Mouse (Mus musculus) neural tube, embryonic 14.5 days (tissue): Measurements from ENCODE around the gene Slc37a1. TPM values are rescaled to one million over a fixed set of nuclear protein-coding genes. Genes with fewer than 3 reads are reported as not detected.

ENCODE experiments used
- ATAC-seq: fragments of 200-750 bp; cut with Nextera tagmentation; 2 replicates; pipeline ENCODE4 v1.8.0; 2017; ENCODE audit warnings: low read depth, mild to moderate bottlenecking, moderate TSS enrichment, moderate library complexity
- H3K27ac ChIP-seq: fragments of 300-500 bp; sonication (generic); 2 replicates; pipeline ENCODE4 v1.5.1; 2014; ENCODE audit warnings: low read depth, mild to moderate bottlenecking, control low read depth, low read length, moderate library complexity, mixed read lengths
- H3K27me3 ChIP-seq: fragments of 300-500 bp; sonication (generic); 2 replicates; pipeline ENCODE4 v1.6.1; 2014; ENCODE audit warnings: low read length; ENCODE audit not compliant: control insufficient read depth, insufficient read depth
- H3K36me3 ChIP-seq: fragments of 300-500 bp; sonication (generic); 2 replicates; pipeline ENCODE4 v1.6.1; 2014; ENCODE audit warnings: low read length, mixed read lengths; ENCODE audit not compliant: control insufficient read depth, insufficient read depth
- H3K4me1 ChIP-seq: fragments of 300-500 bp; sonication (generic); 2 replicates; pipeline ENCODE4 v1.6.1; 2014; ENCODE audit warnings: low read length; ENCODE audit not compliant: control insufficient read depth, insufficient read depth
- H3K4me2 ChIP-seq: fragments of 300-500 bp; sonication (generic); 2 replicates; pipeline ENCODE4 v1.6.1; 2014; ENCODE audit warnings: mild to moderate bottlenecking, low read depth, low read length, control low read depth
- H3K4me3 ChIP-seq: fragments of 300-500 bp; sonication (generic); 2 replicates; pipeline ENCODE4 v1.5.1; 2014; ENCODE audit warnings: low read depth, low read length, control low read depth, mixed read lengths
- H3K9ac ChIP-seq: fragments of 300-500 bp; sonication (generic); replicated peaks from 2 replicates; pipeline ENCODE4 v1.6.1; 2014; ENCODE audit warnings: low read depth, mild to moderate bottlenecking, control low read depth, low read length, mixed read lengths
- H3K9me3 ChIP-seq: fragments of 300-500 bp; sonication (generic); 2 replicates; pipeline ENCODE4 v1.6.1; 2016; ENCODE audit warnings: low read length; ENCODE audit not compliant: control insufficient read depth
- WGBS: fragments of 180-500 bp; shearing (Covaris S2); extraction: QIAGEN DNeasy Blood & Tissue Kit; methylation state at CpG from one replicate; pipeline ENCODE4 v1.1.7; 2014; 5-methylcytosine and 5-hydroxymethylcytosine counted together
- polyA plus RNA-seq: library from polyadenylated mRNA; unstranded; fragments of >200 nt; fragmentation: Nextera tagmentation; extraction: Ambion mirVana; gene quantifications from 2 replicates; pipeline ENCODE4 v1.2.1, GENCODE M21; 2014

Slc37a1 gene
- polyA plus RNA-seq, 1 experiment from 2014 or later = 10.1 TPM

- H3K36me3 ChIP-seq = no peaks in the 10 kb centered on the region
- H3K9me3 ChIP-seq = no peaks in the 10 kb centered on the region
- ATAC-seq = no peak
- H3K4me1 ChIP-seq = peaks cover 12% of the 10 kb centered on the region
- no peaks in the 10 kb centered on the region for H3K27me3 ChIP-seq
- H3K9ac ChIP-seq = no peak overlapping the region
- no peak overlapping the region for H3K4me3 ChIP-seq
- H3K4me2 ChIP-seq = no peak overlapping the region
- WGBS = 72% methylated on average over 2 of the region's 2 CpGs
- H3K27ac ChIP-seq = no peak overlapping the region
These were observed 107.2 kb downstream of the Slc37a1 start for GRCm38 (mm10) chr17:31393811-31394210.

- H3K27ac ChIP-seq = no peak overlapping the region
- H3K27me3 ChIP-seq = no peaks in the 10 kb centered on the region
- H3K4me1 ChIP-seq = no peaks in the 10 kb centered on the region
- no peaks in the 10 kb centered on the region for H3K9me3 ChIP-seq
- no peak overlapping the region for H3K4me2 ChIP-seq
- 81% methylated on average over 6 of the region's 6 CpGs for WGBS
- H3K36me3 ChIP-seq = no peaks in the 10 kb centered on the region
- H3K9ac ChIP-seq = no peak overlapping the region
- no peak for ATAC-seq
- no peak overlapping the region for H3K4me3 ChIP-seq
These were observed 113.7 kb downstream of the Slc37a1 start for GRCm38 (mm10) chr17:31400294-31400693.

Other genes with a start within 250 kb of the Slc37a1 start
- gene Abcg1, start 229.1 kb upstream of the Slc37a1 start, polyA plus RNA-seq = 20.5 and 21.0 TPM in 2 replicates
- 1.9 TPM in 1 of 2 replicates, not detected in the other for gene Tff3, start 157.1 kb upstream of the Slc37a1 start, polyA plus RNA-seq
- gene Tff2, start 142.5 kb upstream of the Slc37a1 start, polyA plus RNA-seq = not detected in 2 replicates
- not detected in 2 replicates for gene Tff1, start 121.5 kb upstream of the Slc37a1 start, polyA plus RNA-seq
- not detected in 2 replicates for gene Tmprss3, start 87.8 kb upstream of the Slc37a1 start, polyA plus RNA-seq
- gene Ubash3a, start 78.9 kb upstream of the Slc37a1 start, polyA plus RNA-seq = 0.44 TPM in 1 of 2 replicates, not detected in the other
- 2.0 and 3.3 TPM in 2 replicates for gene Rsph1, start 9.4 kb upstream of the Slc37a1 start, polyA plus RNA-seq
- gene Pde9a, start 99.4 kb downstream of the Slc37a1 start, polyA plus RNA-seq = 26.8 and 29.5 TPM in 2 replicates
- 29.9 and 33.1 TPM in 2 replicates for gene Wdr4, start 233.2 kb downstream of the Slc37a1 start, polyA plus RNA-seq
- gene Ndufv3, start 233.3 kb downstream of the Slc37a1 start, polyA plus RNA-seq = 422 and 513 TPM in 2 replicates